Mouse (Mus musculus) bone marrow macrophage, adult 2 months (primary cell): ENCODE data around the gene Cd44.

Source experiments
- CTCF ChIP-seq: IDR thresholded peaks from 2 replicates; pipeline ENCODE4 v1.5.1; 2012; ENCODE audit warnings: low read depth, mild to moderate bottlenecking, low read length, moderate library complexity
- POLR2A ChIP-seq: IDR thresholded peaks from 2 replicates; pipeline ENCODE4 v1.6.1; 2012; ENCODE audit warnings: mild to moderate bottlenecking, low read depth, low read length, borderline replicate concordance

- no peak for TF ChIP-seq CTCF
- TF ChIP-seq POLR2A: no peak
Observed at GRCm38 (mm10) chr2:102862706-102863105, 38.8 kb downstream of the Cd44 start.
